ENCODE assay signal across 31 mouse cellular contexts in genomic region chr2:79352100-79352802, GRCm38 (mm10).
DNase-seq lines count a peak whose midpoint lies in the region; ATAC-seq lines count a peak whose summit lies in the region.
"Had no signal": no experiment of that assay in that cellular context is flagged by ENCODE, and none has a peak within 500 bp of the region (broad histone marks: within the 10 kb centered on the region; RNA-seq: fewer than 3 reads in every experiment).

No protein-coding gene starts in this region.

- H3K36me3 ChIP-seq in hindbrain, embryonic 13.5 days, result no peaks in the 10 kb centered on the region
- H3K36me3 ChIP-seq in hindbrain, embryonic 16.5 days (ENCODE audit: control insufficient read depth, insufficient read depth, low read length), result no peaks in the 10 kb centered on the region
- H3K36me3 ChIP-seq in midbrain, embryonic 15.5 days (replicated peaks), result no peaks in the 10 kb centered on the region
- no peaks in the 10 kb centered on the region for H3K36me3 ChIP-seq in midbrain, embryonic 14.5 days (ENCODE audit: control insufficient read depth, insufficient read depth, low read length)
- H3K36me3 ChIP-seq in forebrain, embryonic 15.5 days, result no peaks in the 10 kb centered on the region
- H3K36me3 ChIP-seq in heart, embryonic 12.5 days, result no peaks in the 10 kb centered on the region
- H3K36me3 ChIP-seq: embryonic facial prominence, embryonic 12.5 days; heart, embryonic 13.5 days; hindbrain, embryonic 10.5 days; kidney, embryonic 15.5 days; limb, embryonic 12.5 days; liver, embryonic 15.5 days; lung, embryonic 15.5 days; midbrain, embryonic 12.5 days had no signal

- no peak overlapping the region for H3K9ac ChIP-seq in hindbrain, embryonic 13.5 days
- no peak overlapping the region for H3K9ac ChIP-seq in hindbrain, embryonic 16.5 days (ENCODE audit: low read depth, low read length)
- H3K9ac ChIP-seq in midbrain, embryonic 15.5 days, result no peak overlapping the region
- no peak overlapping the region for H3K9ac ChIP-seq in midbrain, embryonic 14.5 days (replicated peaks; ENCODE audit: low read length)
- no peak overlapping the region for H3K9ac ChIP-seq in forebrain, embryonic 15.5 days (replicated peaks)
- no peak overlapping the region for H3K9ac ChIP-seq in heart, embryonic 12.5 days
- H3K9ac ChIP-seq: embryonic facial prominence, embryonic 12.5 days; heart, embryonic 13.5 days; kidney, embryonic 15.5 days; limb, embryonic 12.5 days; liver, embryonic 15.5 days; lung, embryonic 15.5 days; midbrain, embryonic 12.5 days had no signal

- no peak for DNase-seq in midbrain, embryonic 14.5 days
- DNase-seq in ovary, postnatal 14 days (ENCODE audit: low spot score), result no peak
- DNase-seq: adrenal gland, postnatal 10 days; cerebellum, adult 11 months; cerebellum, adult 9-10 months; cerebellum, postnatal 36 days; heart, adult 2 months; heart, postnatal 10 days; kidney, adult 18-20 months; kidney, postnatal 25 days; lung, postnatal 36 days; right cerebral cortex, postnatal 4 days; thymus, adult 2 months; thymus, postnatal 36 days had no signal

- 86% methylated on average over 4 of the region's 4 CpGs for WGBS in hindbrain, embryonic 13.5 days
- 69% methylated on average over 4 of the region's 4 CpGs for WGBS in hindbrain, embryonic 16.5 days
- 69% methylated on average over 4 of the region's 4 CpGs for WGBS in midbrain, embryonic 15.5 days
- 77% methylated on average over 4 of the region's 4 CpGs for WGBS in midbrain, embryonic 14.5 days
- 58% methylated on average over 4 of the region's 4 CpGs for WGBS in forebrain, embryonic 15.5 days
- WGBS in heart, embryonic 12.5 days, result 84% methylated on average over 4 of the region's 4 CpGs

- H3K4me1 ChIP-seq in hindbrain, embryonic 13.5 days (replicated peaks), result peaks cover 9% of the 10 kb centered on the region
- H3K4me1 ChIP-seq in hindbrain, embryonic 16.5 days (ENCODE audit: control insufficient read depth, insufficient read depth, low read depth, low read length), result no peaks in the 10 kb centered on the region
- H3K4me1 ChIP-seq in midbrain, embryonic 15.5 days, result peaks cover 6% of the 10 kb centered on the region; the same call in 1 of the 2 replicates
- H3K4me1 ChIP-seq in midbrain, embryonic 14.5 days (ENCODE audit: control insufficient read depth, insufficient read depth, low read length), result 0 out of 2 replicates have a peak, but pooled peaks cover 4% of the 10 kb centered on the region
- peaks cover 15% of the 10 kb centered on the region for H3K4me1 ChIP-seq in forebrain, embryonic 15.5 days
- no peaks in the 10 kb centered on the region for H3K4me1 ChIP-seq in heart, embryonic 12.5 days (replicated peaks)
- H3K4me1 ChIP-seq: embryonic facial prominence, embryonic 12.5 days; heart, embryonic 13.5 days; kidney, embryonic 15.5 days; limb, embryonic 12.5 days; liver, embryonic 15.5 days; lung, embryonic 15.5 days had no signal

- H3K4me3 ChIP-seq in hindbrain, embryonic 13.5 days, result no peak overlapping the region
- H3K4me3 ChIP-seq in hindbrain, embryonic 16.5 days (ENCODE audit: low read length), result no peak overlapping the region
- no peak overlapping the region for H3K4me3 ChIP-seq in midbrain, embryonic 15.5 days
- no peak overlapping the region for H3K4me3 ChIP-seq in midbrain, embryonic 14.5 days (replicated peaks; ENCODE audit: low read depth, low read length)
- no peak overlapping the region for H3K4me3 ChIP-seq in forebrain, embryonic 15.5 days
- no peak overlapping the region for H3K4me3 ChIP-seq in heart, embryonic 12.5 days
- H3K4me3 ChIP-seq: embryonic facial prominence, embryonic 12.5 days; heart, adult 2 months; heart, embryonic 13.5 days; hindbrain, embryonic 10.5 days; kidney, embryonic 15.5 days; layer of hippocampus, adult 2 months; left cerebral cortex, adult 2 months; limb, embryonic 12.5 days; liver, embryonic 15.5 days; lung, embryonic 15.5 days; midbrain, embryonic 12.5 days; myocyte had no signal

- 0 out of 2 replicates have a peak, but pooled peaks have one; percentile 17 for ATAC-seq in hindbrain, embryonic 13.5 days (ENCODE audit: low FRiP score)
- no peak for ATAC-seq in hindbrain, embryonic 16.5 days
- peak; percentile 52; the same call in 1 of the 2 replicates for ATAC-seq in midbrain, embryonic 15.5 days (replicated peaks)
- no peak for ATAC-seq in midbrain, embryonic 14.5 days (ENCODE audit: low FRiP score, low TSS enrichment)
- peak; percentile 43; the same call in 1 of the 2 replicates for ATAC-seq in forebrain, embryonic 15.5 days (replicated peaks)
- ATAC-seq in heart, embryonic 12.5 days (ENCODE audit: insufficient number of reproducible peaks, low FRiP score), result no peak
- ATAC-seq: Patski had no signal

- peak overlapping the region; percentile 58 for H3K27ac ChIP-seq in hindbrain, embryonic 13.5 days
- no peak overlapping the region for H3K27ac ChIP-seq in hindbrain, embryonic 16.5 days (ENCODE audit: low read depth, low read length)
- H3K27ac ChIP-seq in midbrain, embryonic 15.5 days, result no peak overlapping the region
- H3K27ac ChIP-seq in midbrain, embryonic 14.5 days (replicated peaks; ENCODE audit: low read depth, low read length), result no peak overlapping the region
- peak overlapping the region; percentile 52 for H3K27ac ChIP-seq in forebrain, embryonic 15.5 days (replicated peaks)
- no peak overlapping the region for H3K27ac ChIP-seq in heart, embryonic 12.5 days (ENCODE audit: poor library complexity, severe bottlenecking)
- H3K27ac ChIP-seq: embryonic facial prominence, embryonic 12.5 days; heart, adult 2 months; heart, embryonic 13.5 days; hindbrain, embryonic 10.5 days; kidney, embryonic 15.5 days; layer of hippocampus, adult 2 months; left cerebral cortex, adult 2 months; limb, embryonic 12.5 days; liver, embryonic 15.5 days; lung, embryonic 15.5 days; midbrain, embryonic 12.5 days had no signal

- H3K27me3 ChIP-seq in hindbrain, embryonic 13.5 days, result no peaks in the 10 kb centered on the region
- H3K27me3 ChIP-seq in hindbrain, embryonic 16.5 days (replicated peaks; ENCODE audit: control insufficient read depth, insufficient read depth, low read length), result no peaks in the 10 kb centered on the region
- H3K27me3 ChIP-seq in midbrain, embryonic 15.5 days (replicated peaks), result no peaks in the 10 kb centered on the region
- no peaks in the 10 kb centered on the region for H3K27me3 ChIP-seq in midbrain, embryonic 14.5 days (ENCODE audit: control insufficient read depth, insufficient read depth, low read length)
- no peaks in the 10 kb centered on the region for H3K27me3 ChIP-seq in forebrain, embryonic 15.5 days
- H3K27me3 ChIP-seq in heart, embryonic 12.5 days (replicated peaks), result no peaks in the 10 kb centered on the region
- H3K27me3 ChIP-seq: embryonic facial prominence, embryonic 12.5 days; heart, embryonic 13.5 days; kidney, embryonic 15.5 days; limb, embryonic 12.5 days; liver, embryonic 15.5 days; lung, embryonic 15.5 days; midbrain, embryonic 12.5 days had no signal

- no peak overlapping the region for H3K4me2 ChIP-seq in hindbrain, embryonic 13.5 days
- no peak overlapping the region for H3K4me2 ChIP-seq in hindbrain, embryonic 16.5 days (ENCODE audit: low read length)
- H3K4me2 ChIP-seq in midbrain, embryonic 15.5 days, result no peak overlapping the region
- H3K4me2 ChIP-seq in midbrain, embryonic 14.5 days (ENCODE audit: low read length), result no peak overlapping the region
- H3K4me2 ChIP-seq in forebrain, embryonic 15.5 days (replicated peaks), result no peak overlapping the region
- no peak overlapping the region for H3K4me2 ChIP-seq in heart, embryonic 12.5 days
- H3K4me2 ChIP-seq: embryonic facial prominence, embryonic 12.5 days; heart, embryonic 13.5 days; kidney, embryonic 15.5 days; limb, embryonic 12.5 days; liver, embryonic 15.5 days; lung, embryonic 15.5 days; midbrain, embryonic 12.5 days had no signal

- no peaks in the 10 kb centered on the region for H3K9me3 ChIP-seq in hindbrain, embryonic 13.5 days
- H3K9me3 ChIP-seq in hindbrain, embryonic 16.5 days (ENCODE audit: control insufficient read depth, low read length), result no peaks in the 10 kb centered on the region
- H3K9me3 ChIP-seq in midbrain, embryonic 15.5 days, result no peaks in the 10 kb centered on the region
- no peaks in the 10 kb centered on the region for H3K9me3 ChIP-seq in midbrain, embryonic 14.5 days (ENCODE audit: control insufficient read depth, low read length)
- H3K9me3 ChIP-seq in forebrain, embryonic 15.5 days, result no peaks in the 10 kb centered on the region
- no peaks in the 10 kb centered on the region for H3K9me3 ChIP-seq in heart, embryonic 12.5 days (replicated peaks)
- H3K9me3 ChIP-seq: embryonic facial prominence, embryonic 12.5 days; heart, embryonic 13.5 days; hindbrain, embryonic 10.5 days; kidney, embryonic 15.5 days; limb, embryonic 12.5 days; liver, embryonic 15.5 days; lung, embryonic 15.5 days; midbrain, embryonic 12.5 days had no signal

Comparison
In these comparisons a context has a peak if more than half of its experiments do, and no peak if none do; other contexts are left out.
1. ATAC-seq: peak in hindbrain, embryonic 13.5 days (single experiment), midbrain, embryonic 15.5 days (single experiment) and forebrain, embryonic 15.5 days (single experiment); none in hindbrain, embryonic 16.5 days (single experiment), midbrain, embryonic 14.5 days (single experiment) and heart, embryonic 12.5 days (single experiment).
2. H3K27ac ChIP-seq: peak in hindbrain, embryonic 13.5 days (single experiment) and forebrain, embryonic 15.5 days (single experiment); none in hindbrain, embryonic 16.5 days (single experiment), midbrain, embryonic 15.5 days (single experiment), midbrain, embryonic 14.5 days (single experiment) and heart, embryonic 12.5 days (single experiment).